Mouse (Mus musculus) C2C12 (cell line): Measurements from ENCODE around the gene Ptprt.

Experiments used
- CTCF ChIP-seq: IDR thresholded peaks from one replicate; pipeline ENCODE4 v1.5.1; 2011; ENCODE audit not compliant: control insufficient read depth, insufficient read depth, insufficient read length
- FOSL1 ChIP-seq: IDR thresholded peaks from one replicate; pipeline ENCODE4 v1.8.0; 2011; ENCODE audit warnings: mild to moderate bottlenecking, low read length; ENCODE audit not compliant: poor library complexity, insufficient read depth, severe bottlenecking
- MAX ChIP-seq: IDR thresholded peaks from one replicate; pipeline ENCODE4 v1.6.1; 2011; ENCODE audit warnings: mild to moderate bottlenecking, control low read depth
- MYOD1 ChIP-seq: IDR thresholded peaks from one replicate; pipeline ENCODE4 v1.6.1; 2011; ENCODE audit warnings: low read depth; ENCODE audit not compliant: control insufficient read depth, insufficient read length

- TF ChIP-seq MYOD1 (no peak), CTCF (no peak), MAX (no peak), FOSL1 (no peak)
Measured at GRCm38 (mm10) chr2:162571037-162571436, 89.9 kb downstream of the Ptprt start.
